Mouse (Mus musculus): ENCODE data around the gene Bahcc1. TPM values are rescaled to one million over a fixed set of nuclear protein-coding genes. Genes with fewer than 3 reads are reported as not detected.

Bahcc1 gene
- polyA plus RNA-seq, 2 experiments = 14.0 to 22.9 TPM

DNA sequence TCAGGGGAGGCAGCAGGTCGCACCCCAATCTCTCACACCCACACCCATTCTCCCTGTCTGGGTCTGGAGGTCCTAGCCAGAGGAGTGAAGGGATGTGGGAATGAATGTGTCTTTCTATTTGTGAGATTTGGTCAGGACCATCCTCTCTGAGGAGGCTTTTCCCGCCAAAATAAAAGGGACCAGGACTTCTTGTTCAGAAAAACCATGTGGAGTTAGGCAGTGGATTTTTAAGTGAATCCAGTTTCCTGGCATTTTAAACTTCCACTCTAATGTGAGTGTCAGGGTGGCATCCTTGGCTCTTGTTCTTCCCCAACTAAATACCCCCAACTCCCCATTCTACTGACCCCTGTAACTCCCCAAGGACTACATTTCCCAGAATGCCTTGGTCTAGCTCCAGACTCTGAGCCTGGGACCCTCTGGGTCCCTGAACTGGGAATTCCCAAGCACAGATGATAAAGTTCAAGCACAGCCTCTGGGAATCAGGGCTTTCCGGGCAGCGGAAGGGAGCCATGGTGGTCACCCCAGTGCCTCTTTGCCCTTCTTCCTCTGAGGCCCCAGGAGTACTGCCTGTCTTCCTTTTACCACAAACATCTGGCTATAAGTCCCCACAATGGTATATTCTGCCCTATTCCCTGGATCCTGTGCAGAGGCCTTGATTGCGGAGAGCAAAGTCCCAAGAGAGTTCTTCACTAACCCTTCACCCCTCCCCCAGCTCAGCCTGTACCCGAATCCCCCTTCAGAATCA lies 9.4 kb downstream of the Bahcc1 start:
- no peak for TF ChIP-seq POLR2A (IDR thresholded peaks at IDR 0.05; ENCODE audit: borderline replicate concordance, extremely low read depth, insufficient read depth, insufficient read length)
- Histone ChIP-seq H3K27me3 (ENCODE audit: control insufficient read depth, insufficient read depth, low read length) (no peaks in the 10 kb centered on the region), H3K4me3 (replicated peaks; ENCODE audit: low read length) (no peak overlapping the region), H3K4me1 (ENCODE audit: control insufficient read depth, insufficient read depth, low read length) (peaks cover 75% of the 10 kb centered on the region), H3K9me3 (ENCODE audit: control insufficient read depth, low read length) (no peaks in the 10 kb centered on the region), H3K27ac (replicated peaks; ENCODE audit: low read depth, low read length) (0 out of 2 replicates have a peak overlapping the region, but pooled peaks have one; percentile 61), H3K36me3 (ENCODE audit: control insufficient read depth, insufficient read depth, low read length) (0 out of 2 replicates have a peak, but pooled peaks cover 8% of the 10 kb centered on the region), H3K4me2 (replicated peaks; ENCODE audit: low read depth, low read length, severe bottlenecking) (peak overlapping the region; percentile 96), H3K9ac (ENCODE audit: low read depth, low read length, severe bottlenecking) (no peak overlapping the region)
- ATAC-seq (ENCODE audit: low FRiP score, low read depth) (no peak), DNase-seq (ENCODE audit: low spot score) (no peak)
- WGBS = 40% methylated on average over 6 of the region's 6 CpGs

DNA sequence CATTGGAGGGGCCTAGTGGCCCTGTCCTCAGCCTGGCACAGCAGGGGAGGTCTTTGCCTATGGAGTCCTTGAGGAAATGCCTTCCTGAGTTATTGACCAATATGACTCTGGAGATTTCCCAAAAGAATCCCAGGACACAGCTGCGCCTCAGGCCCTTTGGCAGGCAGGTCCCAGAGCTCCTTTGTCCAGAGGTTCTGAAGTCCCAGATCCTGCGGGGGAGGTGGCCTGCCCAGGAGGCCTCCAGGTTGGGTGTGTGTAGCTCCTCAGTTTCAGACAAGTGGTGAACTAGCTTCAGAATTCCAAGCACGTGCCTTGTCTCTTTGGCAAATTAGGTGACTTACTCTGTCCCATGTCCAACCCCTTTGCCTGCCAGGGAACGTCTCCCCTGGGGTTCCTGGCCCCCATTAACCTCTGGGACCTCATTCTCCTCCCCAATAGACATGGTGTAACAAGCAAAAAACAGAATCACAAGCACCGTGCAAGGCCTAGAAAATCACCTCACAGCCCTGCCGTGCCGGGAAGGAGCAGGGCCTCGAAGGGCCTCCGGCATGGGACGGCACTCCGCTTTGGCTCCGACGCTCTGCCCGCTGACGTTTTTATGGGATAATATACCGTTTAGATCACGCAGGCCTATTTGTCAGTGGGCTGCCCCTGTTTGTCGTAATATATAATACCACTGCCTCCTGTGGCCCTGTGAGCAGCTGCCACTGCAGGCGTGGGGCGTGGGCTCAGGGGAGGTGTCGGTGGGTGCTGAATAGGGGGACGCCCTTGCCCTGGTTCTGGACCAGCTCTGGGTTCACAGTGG lies 10.2 kb downstream of the Bahcc1 start:
- Histone ChIP-seq H3K27ac (replicated peaks; ENCODE audit: low read depth, low read length) (peak overlapping the region; percentile 61; the same call in 1 of the 2 replicates), H3K9me3 (ENCODE audit: control insufficient read depth, low read length) (no peaks in the 10 kb centered on the region), H3K4me1 (ENCODE audit: control insufficient read depth, insufficient read depth, low read length) (peaks cover 76% of the 10 kb centered on the region), H3K27me3 (ENCODE audit: control insufficient read depth, insufficient read depth, low read length) (no peaks in the 10 kb centered on the region), H3K36me3 (ENCODE audit: control insufficient read depth, insufficient read depth, low read length) (0 out of 2 replicates have a peak, but pooled peaks cover under 1% of the 10 kb centered on the region), H3K4me2 (replicated peaks; ENCODE audit: low read depth, low read length, severe bottlenecking) (peak overlapping the region; percentile 24), H3K9ac (ENCODE audit: low read depth, low read length, severe bottlenecking) (no peak overlapping the region; the same call in 1 of the 2 replicates), H3K4me3 (replicated peaks; ENCODE audit: low read length) (no peak overlapping the region)
- no peak for TF ChIP-seq POLR2A (IDR thresholded peaks at IDR 0.05; ENCODE audit: borderline replicate concordance, extremely low read depth, insufficient read depth, insufficient read length)
- DNase-seq (ENCODE audit: low spot score) = no peak
- 15% methylated on average over 22 of the region's 22 CpGs for WGBS
- 0 out of 2 replicates have a peak, but pooled peaks have one; percentile 7 for ATAC-seq (ENCODE audit: low FRiP score, low read depth)

DNA sequence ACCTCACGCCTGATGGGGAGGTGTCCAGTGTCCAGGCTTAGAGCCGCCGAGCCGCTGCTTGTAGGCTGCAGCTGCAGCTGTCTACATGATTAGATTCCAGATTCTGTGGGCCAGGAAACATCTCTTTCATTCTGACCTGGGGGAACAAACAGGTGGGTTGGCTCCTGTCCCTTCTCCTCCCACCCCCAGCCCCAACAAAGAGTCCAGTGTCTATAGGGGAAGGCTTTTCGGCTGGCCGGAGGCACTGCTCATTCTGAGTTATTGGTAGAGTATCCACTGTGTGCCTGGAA lies 10.7 kb downstream of the Bahcc1 start:
- H3K4me2 ChIP-seq (replicated peaks; ENCODE audit: low read depth, low read length, severe bottlenecking) = peak overlapping the region; percentile 24; the same call in 1 of the 2 replicates
- no peaks in the 10 kb centered on the region for H3K9me3 ChIP-seq (ENCODE audit: control insufficient read depth, low read length)
- 0 out of 2 replicates have a peak overlapping the region, but pooled peaks have one; percentile 61 for H3K27ac ChIP-seq (replicated peaks; ENCODE audit: low read depth, low read length)
- TF ChIP-seq POLR2A (IDR thresholded peaks at IDR 0.05; ENCODE audit: borderline replicate concordance, extremely low read depth, insufficient read depth, insufficient read length) = no peak
- H3K4me3 ChIP-seq (replicated peaks; ENCODE audit: low read length) = no peak overlapping the region
- no peak for DNase-seq (ENCODE audit: low spot score)
- H3K36me3 ChIP-seq (ENCODE audit: control insufficient read depth, insufficient read depth, low read length) = no peaks in the 10 kb centered on the region
- ATAC-seq (ENCODE audit: low FRiP score, low read depth) = 0 out of 2 replicates have a peak, but pooled peaks have one; percentile 11
- 33% methylated on average over 6 of the region's 6 CpGs for WGBS
- no peak overlapping the region for H3K9ac ChIP-seq (ENCODE audit: low read depth, low read length, severe bottlenecking)
- no peaks in the 10 kb centered on the region for H3K27me3 ChIP-seq (ENCODE audit: control insufficient read depth, insufficient read depth, low read length)
- H3K4me1 ChIP-seq (ENCODE audit: control insufficient read depth, insufficient read depth, low read length) = peaks cover 73% of the 10 kb centered on the region

DNA sequence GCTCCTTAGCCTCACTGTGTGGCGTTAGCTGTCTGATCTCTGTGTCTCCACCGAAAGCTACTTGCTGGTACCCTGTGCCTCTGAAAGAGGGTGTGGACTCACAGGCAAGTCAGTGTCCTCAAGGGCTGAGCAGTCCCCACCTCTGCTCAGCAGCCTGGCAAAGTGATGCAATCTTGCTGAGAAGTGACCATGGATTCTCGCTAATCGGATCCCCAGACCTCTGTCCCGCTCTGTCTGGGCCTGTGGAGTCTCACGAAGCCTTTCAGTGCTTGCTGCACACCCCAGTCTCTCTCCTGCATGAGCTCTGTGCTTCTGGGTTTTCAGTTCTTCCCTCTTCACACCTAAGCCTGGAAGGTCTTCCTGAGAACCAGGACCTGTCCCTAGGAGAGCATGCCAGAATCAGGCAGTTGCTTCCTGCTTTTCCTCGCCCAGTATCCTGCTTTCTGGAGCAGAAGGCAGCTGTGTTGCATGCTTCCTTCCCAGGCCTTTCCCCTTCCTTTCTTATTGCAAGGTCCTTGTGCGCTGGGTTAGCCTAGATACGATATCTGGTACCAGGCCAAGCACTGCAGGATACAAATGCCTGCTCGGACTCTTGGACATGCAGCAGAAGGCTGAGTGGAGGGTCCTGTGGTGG lies 15.5 kb downstream of the Bahcc1 start:
- no peak overlapping the region for H3K27ac ChIP-seq (replicated peaks; ENCODE audit: low read depth, low read length)
- 84% methylated on average over 10 of the region's 10 CpGs for WGBS
- ATAC-seq (ENCODE audit: low FRiP score, low read depth) = no peak
- no peaks in the 10 kb centered on the region for H3K9me3 ChIP-seq (ENCODE audit: control insufficient read depth, low read length)
- H3K27me3 ChIP-seq (ENCODE audit: control insufficient read depth, insufficient read depth, low read length) = no peaks in the 10 kb centered on the region
- no peak for DNase-seq (ENCODE audit: low spot score)
- H3K9ac ChIP-seq (ENCODE audit: low read depth, low read length, severe bottlenecking) = no peak overlapping the region
- H3K4me3 ChIP-seq (replicated peaks; ENCODE audit: low read length) = no peak overlapping the region
- no peak for TF ChIP-seq POLR2A (IDR thresholded peaks at IDR 0.05; ENCODE audit: borderline replicate concordance, extremely low read depth, insufficient read depth, insufficient read length)
- H3K4me1 ChIP-seq (ENCODE audit: control insufficient read depth, insufficient read depth, low read length) = peaks cover 58% of the 10 kb centered on the region
- H3K36me3 ChIP-seq (ENCODE audit: control insufficient read depth, insufficient read depth, low read length) = no peaks in the 10 kb centered on the region
- H3K4me2 ChIP-seq (replicated peaks; ENCODE audit: low read depth, low read length, severe bottlenecking) = no peak overlapping the region

DNA sequence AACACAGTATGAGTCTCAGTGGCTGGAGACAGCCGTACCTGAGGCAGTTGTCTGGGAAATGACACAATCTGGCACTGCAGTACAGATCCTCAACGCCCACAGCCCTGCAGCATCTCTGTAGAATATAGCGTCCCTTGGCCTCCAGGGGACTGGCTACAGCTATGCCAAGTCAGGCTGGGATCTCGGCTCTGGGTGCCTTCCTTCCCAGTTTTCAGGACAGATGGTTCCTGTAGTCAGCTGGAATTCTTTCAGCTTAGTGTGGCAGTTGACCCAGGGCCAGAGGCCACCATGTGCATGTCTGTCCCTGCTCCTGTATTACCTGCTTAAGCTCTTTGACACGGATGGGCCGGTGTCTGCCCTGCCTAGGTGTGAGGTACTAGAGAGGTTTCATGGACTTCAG lies 16.2 kb downstream of the Bahcc1 start:
- DNase-seq (ENCODE audit: low spot score) (no peak), ATAC-seq (ENCODE audit: low FRiP score, low read depth) (no peak)
- no peak for TF ChIP-seq POLR2A (IDR thresholded peaks at IDR 0.05; ENCODE audit: borderline replicate concordance, extremely low read depth, insufficient read depth, insufficient read length)
- Histone ChIP-seq H3K9me3 (ENCODE audit: control insufficient read depth, low read length) (no peaks in the 10 kb centered on the region), H3K27ac (replicated peaks; ENCODE audit: low read depth, low read length) (no peak overlapping the region), H3K9ac (ENCODE audit: low read depth, low read length, severe bottlenecking) (no peak overlapping the region), H3K27me3 (ENCODE audit: control insufficient read depth, insufficient read depth, low read length) (no peaks in the 10 kb centered on the region), H3K4me2 (replicated peaks; ENCODE audit: low read depth, low read length, severe bottlenecking) (no peak overlapping the region), H3K4me3 (replicated peaks; ENCODE audit: low read length) (no peak overlapping the region), H3K36me3 (ENCODE audit: control insufficient read depth, insufficient read depth, low read length) (no peaks in the 10 kb centered on the region; the same call in 1 of the 2 replicates), H3K4me1 (ENCODE audit: control insufficient read depth, insufficient read depth, low read length) (peaks cover 57% of the 10 kb centered on the region)
- 81% methylated on average over 6 of the region's 6 CpGs for WGBS
